Mouse (Mus musculus) liver, embryonic 14.5 days (tissue): Measurements from ENCODE around the gene Fam240a. TPM values are rescaled to one million over a fixed set of nuclear protein-coding genes. Genes with fewer than 3 reads are reported as not detected.
A peak's percentile ranks its signal among the peaks of the same experiment; 100 is the strongest.

ENCODE experiments used
- ATAC-seq: fragments of 200-750 bp; cut with Nextera tagmentation; 2 replicates; pipeline ENCODE4 v1.8.0; 2017; ENCODE audit warnings: moderate number of reproducible peaks, mild to moderate bottlenecking, moderate library complexity; ENCODE audit not compliant: insufficient read depth
- DNase-seq, 3 experiments: peaks; one replicate each; pipeline ENCODE4 v3.0.0-alpha.2; 2012 to 2013; ENCODE audit warnings: low read depth in 3 of 3, low spot score in 3 of 3
- H3K27ac ChIP-seq: fragments of 300-500 bp; sonication (generic); 2 replicates; pipeline ENCODE4 v1.5.1; 2014; ENCODE audit warnings: moderate library complexity, mild to moderate bottlenecking, control low read depth, inconsistent platforms
- H3K27me3 ChIP-seq: fragments of 300-500 bp; sonication (generic); 2 replicates; pipeline ENCODE4 v1.6.1; 2014; ENCODE audit warnings: mild to moderate bottlenecking, low read length, moderate library complexity; ENCODE audit not compliant: control insufficient read depth, insufficient read depth
- H3K36me3 ChIP-seq: fragments of 300-500 bp; sonication (generic); replicated peaks from 2 replicates; pipeline ENCODE4 v1.6.1; 2014; ENCODE audit warnings: low read depth; ENCODE audit not compliant: control insufficient read depth, insufficient read depth
- H3K4me1 ChIP-seq, 2 experiments: fragments of 200-500 bp in 1 of 2; fragments of 300-500 bp in 1 of 2; sonication (generic) in 1 of 2; replicated peaks; 2 replicates each; pipeline ENCODE4 v1.6.1; 2012 to 2014; ENCODE audit warnings: antibody characterized with exemption in 1 of 2, inconsistent platforms in 1 of 2, low read length in 1 of 2; ENCODE audit not compliant: control insufficient read depth in 2 of 2, insufficient read depth in 2 of 2
- H3K4me2 ChIP-seq: fragments of 300-500 bp; sonication (generic); 2 replicates; pipeline ENCODE4 v1.6.1; 2014; ENCODE audit warnings: low read depth, mild to moderate bottlenecking, control low read depth, moderate library complexity
- H3K4me3 ChIP-seq, 2 experiments: fragments of 200-500 bp in 1 of 2; fragments of 300-500 bp in 1 of 2; sonication (generic) in 1 of 2; 2 replicates each; pipeline ENCODE4 v1.5.1; 2012 to 2014; ENCODE audit warnings: low read depth in 2 of 2, low read length in 2 of 2, mild to moderate bottlenecking in 2 of 2, control low read depth in 1 of 2, inconsistent platforms in 1 of 2, moderate library complexity in 1 of 2; ENCODE audit not compliant: insufficient read depth in 1 of 2
- H3K9ac ChIP-seq: fragments of 300-500 bp; sonication (generic); replicated peaks from 2 replicates; pipeline ENCODE4 v1.6.1; 2014; ENCODE audit warnings: mild to moderate bottlenecking, control low read depth, moderate library complexity
- H3K9me3 ChIP-seq: fragments of 300-500 bp; sonication (generic); 2 replicates; pipeline ENCODE4 v1.6.1; 2016; ENCODE audit warnings: low read length, mixed read lengths; ENCODE audit not compliant: control insufficient read depth
- CTCF ChIP-seq: IDR thresholded peaks from 2 replicates; pipeline ENCODE4 v1.5.1; 2016; ENCODE audit warnings: antibody characterized with exemption, low read depth, control low read depth
- EP300 ChIP-seq: IDR thresholded peaks from 2 replicates; pipeline ENCODE4 v1.6.1; 2016; ENCODE audit warnings: antibody characterized with exemption, low read depth
- WGBS: fragments of 180-500 bp; shearing (Covaris S2); extraction: QIAGEN DNeasy Blood & Tissue Kit; methylation state at CpG from one replicate; pipeline ENCODE4 v1.1.7; 2014; ENCODE audit not compliant: insufficient replicate concordance; 5-methylcytosine and 5-hydroxymethylcytosine counted together
- microRNA-seq: library from miRNA; unstranded; fragments of <30 nt; microRNA quantifications from one replicate; pipeline ENCODE4, GENCODE M21; 2016
- polyA plus RNA-seq, 2 experiments: library from polyadenylated mRNA; depleted of rRNA in 1 of 2; stranded (reverse) in 1 of 2; unstranded in 1 of 2; fragments of >200 nt; fragmentation: Nextera tagmentation in 1 of 2; extraction: Ambion mirVana in 1 of 2; gene quantifications; 2 replicates each; pipeline versions ENCODE4 v1.2.1 to v1.2.3; 2012 to 2014

Fam240a gene
- polyA plus RNA-seq, 2 experiments: not detected

DNA sequence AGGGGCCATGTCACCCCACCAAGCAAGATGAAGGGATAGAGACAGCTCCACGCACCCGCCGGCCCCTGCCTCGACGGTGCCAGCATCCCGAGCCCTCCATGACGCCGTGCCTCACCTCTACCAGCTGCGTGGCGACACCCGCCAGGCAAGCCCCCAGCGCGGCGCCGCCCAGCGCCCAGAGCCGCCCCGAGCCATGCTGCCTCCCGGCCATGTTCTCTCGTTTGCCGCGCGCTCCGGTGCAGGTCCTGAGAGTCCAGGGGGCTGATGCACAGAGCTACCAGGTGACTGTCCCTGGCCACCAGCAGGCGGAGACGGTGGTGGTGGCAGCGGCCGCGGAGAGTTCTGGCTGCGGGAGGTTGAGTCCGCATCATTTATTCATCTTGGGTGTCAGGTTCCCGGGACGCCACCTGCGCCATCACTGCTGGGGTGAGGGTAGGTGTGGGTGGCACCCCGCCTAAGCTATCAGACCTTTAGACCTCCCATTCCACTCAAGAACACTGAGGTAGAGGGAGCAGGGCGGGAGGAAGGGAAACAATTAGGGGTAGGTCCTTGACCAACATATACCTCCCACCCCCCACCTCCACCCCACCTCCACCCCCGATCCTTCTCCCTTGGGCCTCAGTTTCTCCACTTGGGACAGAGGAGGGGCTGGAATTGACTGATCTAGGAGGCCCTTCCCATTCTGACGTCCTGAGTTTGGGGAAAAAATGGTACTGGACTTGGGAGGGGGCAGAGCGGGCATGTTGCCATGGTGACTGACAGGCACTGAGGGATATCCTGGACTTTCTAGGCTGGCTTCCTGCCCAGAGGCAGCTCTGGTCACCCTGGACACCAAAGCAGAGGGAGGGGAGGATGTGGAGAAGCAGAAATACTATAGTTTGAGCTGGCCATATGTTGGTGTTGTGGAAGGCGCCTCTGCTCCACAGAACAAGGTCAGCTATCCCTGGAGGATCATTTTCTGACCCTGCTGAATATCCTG, 42.7 kb downstream of the Fam240a start:
- H3K4me1 ChIP-seq: peaks cover 0 to 7% of the 10 kb centered on the region in 2 experiments; a peak in 1 of 4 replicates
- peaks cover 14% of the 10 kb centered on the region for H3K27me3 ChIP-seq
- TF ChIP-seq CTCF (no peak), EP300 (no peak)
- no peak overlapping the region for H3K4me3 ChIP-seq
- DNase-seq: no peak
- no peaks in the 10 kb centered on the region for H3K36me3 ChIP-seq
- no peak overlapping the region for H3K27ac ChIP-seq
- WGBS: 13% methylated on average over 40 of the region's 40 CpGs
- no peak overlapping the region; the same call in 1 of the 2 replicates for H3K4me2 ChIP-seq
- ATAC-seq: no peak
- no peak overlapping the region for H3K9ac ChIP-seq
- no peaks in the 10 kb centered on the region for H3K9me3 ChIP-seq

DNA sequence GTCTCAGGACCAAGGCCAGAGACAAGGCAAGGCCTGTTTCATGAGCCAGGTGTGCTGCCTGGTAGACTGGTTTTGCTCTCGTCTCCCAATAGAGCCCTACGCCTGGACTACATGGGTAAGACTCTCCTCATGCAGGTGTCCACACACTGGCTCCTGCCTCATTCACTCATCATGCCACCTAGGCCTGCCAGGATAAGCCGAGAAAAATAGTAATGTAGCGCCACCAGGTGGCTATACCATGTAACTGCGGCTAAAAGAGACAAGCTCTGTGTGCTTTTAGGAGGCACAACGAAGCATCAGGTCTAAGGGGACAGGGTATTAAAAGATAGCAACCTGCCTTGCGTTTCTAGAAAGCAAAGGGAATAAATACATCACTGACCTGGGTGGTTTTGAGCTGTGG, 45.6 kb downstream of the Fam240a start:
- no peaks in the 10 kb centered on the region for H3K9me3 ChIP-seq
- no peak overlapping the region for H3K9ac ChIP-seq
- ATAC-seq (no peak), DNase-seq (peak in 1 of 3 experiments; percentile 42)
- no peak for TF ChIP-seq EP300
- peak; percentile 88 for TF ChIP-seq CTCF
- H3K36me3 ChIP-seq: no peaks in the 10 kb centered on the region
- 0 out of 4 replicates have a peak, but pooled peaks cover 0 to 2% of the 10 kb centered on the region in 2 experiments for H3K4me1 ChIP-seq
- H3K4me3 ChIP-seq: no peak overlapping the region
- no peak overlapping the region for H3K27ac ChIP-seq
- no peak overlapping the region for H3K4me2 ChIP-seq
- H3K27me3 ChIP-seq: peaks cover 13% of the 10 kb centered on the region
- 8% methylated on average over 7 of the region's 7 CpGs for WGBS

Small RNAs within 50 kb of the gene (microRNA-seq; reads per million reads assigned to microRNA genes)
- gene Gm24269: not detected

Other genes starting within 250 kb of the Fam240a start
- gene Myl3, start 175.0 kb downstream of the Fam240a start, polyA plus RNA-seq (2012; rRNA removed): 0.10 TPM in 1 of 2 replicates, not detected in the other
- gene Myl3, start 175.0 kb downstream of the Fam240a start, polyA plus RNA-seq (2014; fragmentation: Nextera tagmentation; extraction: Ambion mirVana): 0.18 TPM in 1 of 2 replicates, not detected in the other
- gene Pth1r, start 169.7 kb downstream of the Fam240a start, polyA plus RNA-seq (2012; rRNA removed): 3.4 and 3.8 TPM in 2 replicates
- 2.0 and 2.4 TPM in 2 replicates for gene Pth1r, start 169.7 kb downstream of the Fam240a start, polyA plus RNA-seq (2014; fragmentation: Nextera tagmentation; extraction: Ambion mirVana)
- 0.02 TPM in 1 of 2 replicates, not detected in the other for gene Prss42, start 118.7 kb downstream of the Fam240a start, polyA plus RNA-seq (2012; rRNA removed)
- not detected in 2 replicates for gene Prss42, start 118.7 kb downstream of the Fam240a start, polyA plus RNA-seq (2014; fragmentation: Nextera tagmentation; extraction: Ambion mirVana)
- not detected in 2 replicates for gene Prss44, start 102.9 kb downstream of the Fam240a start, polyA plus RNA-seq (2012; rRNA removed)
- gene Prss44, start 102.9 kb downstream of the Fam240a start, polyA plus RNA-seq (2014; fragmentation: Nextera tagmentation; extraction: Ambion mirVana): not detected in 2 replicates
- not detected in 2 replicates for gene Prss43, start 90.2 kb downstream of the Fam240a start, polyA plus RNA-seq (2012; rRNA removed)
- not detected in 2 replicates for gene Prss43, start 90.2 kb downstream of the Fam240a start, polyA plus RNA-seq (2014; fragmentation: Nextera tagmentation; extraction: Ambion mirVana)
- gene Prss45, start 82.3 kb downstream of the Fam240a start, polyA plus RNA-seq (2012; rRNA removed): not detected in 2 replicates
- not detected in 2 replicates for gene Prss45, start 82.3 kb downstream of the Fam240a start, polyA plus RNA-seq (2014; fragmentation: Nextera tagmentation; extraction: Ambion mirVana)
- gene Prss46, start 72.4 kb downstream of the Fam240a start, polyA plus RNA-seq (2012; rRNA removed): not detected in 2 replicates
- gene Prss46, start 72.4 kb downstream of the Fam240a start, polyA plus RNA-seq (2014; fragmentation: Nextera tagmentation; extraction: Ambion mirVana): not detected in 2 replicates
- gene Prss50, start 58.9 kb downstream of the Fam240a start, polyA plus RNA-seq (2012; rRNA removed): 7.4 and 7.9 TPM in 2 replicates
- 14.9 and 19.3 TPM in 2 replicates for gene Prss50, start 58.9 kb downstream of the Fam240a start, polyA plus RNA-seq (2014; fragmentation: Nextera tagmentation; extraction: Ambion mirVana)
- gene Als2cl, start 37.0 kb downstream of the Fam240a start, polyA plus RNA-seq (2012; rRNA removed): 2.9 and 3.3 TPM in 2 replicates
- 1.1 and 1.3 TPM in 2 replicates for gene Als2cl, start 37.0 kb downstream of the Fam240a start, polyA plus RNA-seq (2014; fragmentation: Nextera tagmentation; extraction: Ambion mirVana)
- gene Tmie, start 36.7 kb downstream of the Fam240a start, polyA plus RNA-seq (2012; rRNA removed): 0.62 and 0.97 TPM in 2 replicates
- 0.94 and 1.1 TPM in 2 replicates for gene Tmie, start 36.7 kb downstream of the Fam240a start, polyA plus RNA-seq (2014; fragmentation: Nextera tagmentation; extraction: Ambion mirVana)
- not detected in 2 replicates for gene Tdgf1, start 29.3 kb upstream of the Fam240a start, polyA plus RNA-seq (2012; rRNA removed)
- not detected in 2 replicates for gene Tdgf1, start 29.3 kb upstream of the Fam240a start, polyA plus RNA-seq (2014; fragmentation: Nextera tagmentation; extraction: Ambion mirVana)
- 0.02 and 0.09 TPM in 2 replicates for gene Lrrc2, start 34.7 kb upstream of the Fam240a start, polyA plus RNA-seq (2012; rRNA removed)
- 0.10 and 0.29 TPM in 2 replicates for gene Lrrc2, start 34.7 kb upstream of the Fam240a start, polyA plus RNA-seq (2014; fragmentation: Nextera tagmentation; extraction: Ambion mirVana)
- gene Rtp3, start 73.7 kb upstream of the Fam240a start, polyA plus RNA-seq (2012; rRNA removed): 26.0 and 34.3 TPM in 2 replicates
- 15.6 and 21.7 TPM in 2 replicates for gene Rtp3, start 73.7 kb upstream of the Fam240a start, polyA plus RNA-seq (2014; fragmentation: Nextera tagmentation; extraction: Ambion mirVana)
- gene Ltf, start 102.4 kb upstream of the Fam240a start, polyA plus RNA-seq (2012; rRNA removed): 4.9 and 7.4 TPM in 2 replicates
- gene Ltf, start 102.4 kb upstream of the Fam240a start, polyA plus RNA-seq (2014; fragmentation: Nextera tagmentation; extraction: Ambion mirVana): 24.5 and 29.8 TPM in 2 replicates
- 7.2 and 8.8 TPM in 2 replicates for gene Ccrl2, start 140.7 kb upstream of the Fam240a start, polyA plus RNA-seq (2012; rRNA removed)
- gene Ccrl2, start 140.7 kb upstream of the Fam240a start, polyA plus RNA-seq (2014; fragmentation: Nextera tagmentation; extraction: Ambion mirVana): 14.3 and 16.6 TPM in 2 replicates
- gene Lrrfip2, start 200.7 kb upstream of the Fam240a start, polyA plus RNA-seq (2012; rRNA removed): 6.3 and 13.6 TPM in 2 replicates
- 15.0 and 17.8 TPM in 2 replicates for gene Lrrfip2, start 200.7 kb upstream of the Fam240a start, polyA plus RNA-seq (2014; fragmentation: Nextera tagmentation; extraction: Ambion mirVana)